Mouse (Mus musculus): ENCODE results near the gene Pip5k1c. TPM values are rescaled to one million over a fixed set of nuclear protein-coding genes. Genes with fewer than 3 reads are reported as not detected.

Gene Pip5k1c
- polyA plus RNA-seq, 1 experiment: 70.7 TPM

DNA sequence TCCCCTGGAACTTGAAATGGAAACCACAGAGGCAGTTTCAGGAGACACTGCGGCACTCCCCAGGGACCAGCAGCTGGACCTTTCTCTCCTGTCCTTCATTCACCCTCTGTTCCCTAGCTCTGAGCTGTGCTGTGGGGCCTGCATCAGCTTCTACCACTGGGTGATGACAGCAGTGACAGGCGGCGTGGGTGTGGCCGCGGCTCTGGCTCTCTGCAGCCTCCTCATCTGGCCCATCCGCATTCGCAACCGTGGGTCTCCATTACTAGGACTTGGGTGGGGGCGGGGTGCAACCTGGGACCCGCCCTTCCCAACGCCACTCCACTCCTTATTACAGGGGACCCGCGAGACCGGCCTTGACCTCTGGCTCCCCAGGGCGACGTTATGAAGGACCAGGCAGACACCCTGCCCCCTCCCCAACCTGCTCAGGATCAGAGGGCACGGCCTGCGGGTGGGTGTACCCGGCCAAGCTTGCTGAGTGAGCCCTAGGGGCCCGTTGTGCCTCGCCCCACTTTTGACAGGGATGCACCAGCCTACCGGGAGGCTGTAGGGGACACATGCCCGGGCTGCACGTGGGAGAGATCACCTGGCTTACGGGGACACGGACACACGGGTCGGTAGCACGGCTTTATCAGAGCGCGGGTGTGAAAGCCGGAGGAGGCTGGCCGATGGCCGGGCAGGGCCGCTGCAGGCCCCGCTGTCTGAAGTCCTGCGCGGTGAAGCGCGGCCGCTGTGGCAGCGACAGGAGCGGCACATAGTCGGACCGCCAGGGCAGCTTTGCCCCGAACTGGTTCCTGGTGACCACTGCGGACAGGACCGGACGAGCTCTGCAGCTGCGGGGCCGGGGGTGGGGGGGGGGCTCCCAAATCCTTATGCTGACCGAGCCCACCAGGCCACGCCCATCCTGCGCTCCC lies 70.9 kb downstream of the Pip5k1c start:
- peaks cover 7% of the 10 kb centered on the region for H3K4me1 ChIP-seq (ENCODE audit: control insufficient read depth, insufficient read depth, low read length)
- no peak overlapping the region for H3K27ac ChIP-seq (ENCODE audit: insufficient read depth, low read depth, low read length)
- 26% methylated on average over 54 of the region's 54 CpGs for WGBS
- H3K36me3 ChIP-seq (ENCODE audit: control insufficient read depth, insufficient read depth, low read length): no peaks in the 10 kb centered on the region
- no peaks in the 10 kb centered on the region for H3K27me3 ChIP-seq (replicated peaks; ENCODE audit: control insufficient read depth, insufficient read depth, low read length)
- peak; percentile 67 for DNase-seq
- peak overlapping the region; percentile 14; the same call in 1 of the 2 replicates for H3K4me3 ChIP-seq (ENCODE audit: insufficient read depth, low read depth, low read length)
- TF ChIP-seq CTCF (conservative IDR thresholded peaks at IDR 0.05; ENCODE audit: insufficient read depth, insufficient read length, low read depth, low read length): no peak
- no peak for TF ChIP-seq POLR2A (IDR thresholded peaks at IDR 0.05; ENCODE audit: low read depth, low read length)

DNA sequence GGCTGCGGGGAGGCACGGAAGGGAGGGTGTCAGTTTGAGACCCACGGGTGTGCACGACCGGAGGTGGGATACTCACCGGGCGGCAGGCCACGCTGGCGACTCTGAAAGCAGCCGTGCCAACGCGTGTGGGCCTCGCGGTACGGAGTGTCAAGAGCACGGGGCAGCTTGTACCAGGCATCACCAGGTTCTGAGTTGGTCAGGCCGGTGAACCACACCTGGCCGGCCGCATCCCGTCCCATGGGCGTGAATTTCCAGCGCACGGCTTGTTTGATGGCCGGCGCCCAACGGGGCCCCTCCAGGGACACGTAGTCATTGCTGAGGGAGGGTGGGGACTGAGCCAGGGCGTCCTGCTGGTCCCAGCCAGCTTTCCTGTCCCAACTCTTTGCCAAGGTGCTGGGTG lies 71.9 kb downstream of the Pip5k1c start:
- H3K36me3 ChIP-seq (ENCODE audit: control insufficient read depth, insufficient read depth, low read length): no peaks in the 10 kb centered on the region
- no peak for TF ChIP-seq CTCF (conservative IDR thresholded peaks at IDR 0.05; ENCODE audit: insufficient read depth, insufficient read length, low read depth, low read length)
- TF ChIP-seq POLR2A (IDR thresholded peaks at IDR 0.05; ENCODE audit: low read depth, low read length): no peak
- no peak for DNase-seq
- WGBS: 27% methylated on average over 28 of the region's 28 CpGs
- no peaks in the 10 kb centered on the region for H3K27me3 ChIP-seq (replicated peaks; ENCODE audit: control insufficient read depth, insufficient read depth, low read length)
- no peak overlapping the region for H3K4me3 ChIP-seq (ENCODE audit: insufficient read depth, low read depth, low read length)
- H3K27ac ChIP-seq (ENCODE audit: insufficient read depth, low read depth, low read length): no peak overlapping the region
- H3K4me1 ChIP-seq (ENCODE audit: control insufficient read depth, insufficient read depth, low read length): peaks cover 5% of the 10 kb centered on the region; the same call in 1 of the 2 replicates

DNA sequence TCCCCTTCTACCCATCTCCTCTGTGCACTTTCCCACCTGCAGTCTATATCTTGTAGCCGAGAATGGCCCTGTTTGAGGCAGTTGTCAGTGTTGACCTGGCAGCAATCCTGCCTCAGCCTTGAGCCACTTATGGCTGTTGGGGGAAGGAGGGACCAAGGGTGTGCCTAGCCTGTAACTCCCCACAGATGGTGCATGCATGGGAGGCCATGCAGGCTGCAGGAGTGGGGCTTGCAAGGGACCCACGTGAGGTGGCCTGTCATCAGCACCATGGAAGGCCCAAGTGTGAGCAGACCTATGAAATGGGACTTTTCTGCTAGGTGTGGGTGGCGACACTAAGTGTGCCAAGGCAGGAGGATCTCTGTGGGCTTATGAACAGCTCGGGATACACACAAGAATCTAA lies 72.3 kb downstream of the Pip5k1c start:
- no peaks in the 10 kb centered on the region for H3K36me3 ChIP-seq (ENCODE audit: control insufficient read depth, insufficient read depth, low read length)

DNA sequence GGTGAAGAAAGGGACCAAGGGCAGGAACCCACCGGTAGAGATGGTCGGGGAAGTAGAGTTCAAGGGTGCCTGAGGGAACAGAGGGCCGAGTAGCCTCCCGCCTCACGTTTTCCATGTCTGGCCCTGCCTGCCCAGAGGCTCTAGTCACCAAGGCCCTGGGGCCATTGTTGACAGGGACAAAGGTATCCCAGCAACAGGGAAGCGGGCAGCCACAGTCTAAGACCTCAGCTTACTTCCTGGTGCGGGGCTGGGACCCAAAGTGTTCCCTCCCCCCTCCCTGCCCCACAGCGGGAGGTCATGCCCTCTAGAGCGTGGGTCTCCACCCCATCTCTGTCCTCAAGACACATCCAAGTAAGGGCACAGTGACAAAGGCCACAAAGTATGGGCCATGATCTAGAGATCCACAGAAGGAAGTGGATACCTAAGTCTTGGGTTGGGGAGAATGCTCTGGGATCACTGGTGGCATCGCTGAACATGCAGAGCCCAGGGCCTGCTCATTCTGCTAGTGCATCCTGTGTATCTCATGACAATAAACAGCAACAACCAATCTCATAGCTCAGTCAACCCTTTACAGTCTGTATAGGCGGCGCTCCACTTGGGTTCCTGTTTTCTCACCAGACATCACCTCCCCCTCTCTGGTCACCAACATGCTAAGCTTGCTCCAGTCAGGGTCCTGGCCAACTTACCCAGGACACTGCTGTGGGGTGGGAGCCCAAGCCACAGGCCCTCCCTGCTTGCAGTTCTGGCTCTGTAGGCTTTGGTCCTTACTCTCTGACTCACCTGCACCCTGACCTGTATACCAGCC lies 73.1 kb downstream of the Pip5k1c start, which contains the start of gene 4930404N11Rik:
Gene 4930404N11Rik (minus strand): TSS at position 145 of the 805 bp plus-strand sequence.
- TF ChIP-seq POLR2A (IDR thresholded peaks at IDR 0.05; ENCODE audit: low read depth, low read length): no peak
- no peak for TF ChIP-seq CTCF (conservative IDR thresholded peaks at IDR 0.05; ENCODE audit: insufficient read depth, insufficient read length, low read depth, low read length)
- 43% methylated on average over 12 of the region's 12 CpGs for WGBS
- H3K4me3 ChIP-seq (ENCODE audit: insufficient read depth, low read depth, low read length): no peak within 1 kb of the TSS
- no peaks in the 10 kb centered on the region for H3K36me3 ChIP-seq (ENCODE audit: control insufficient read depth, insufficient read depth, low read length)
- no peak within 1 kb of the TSS for H3K27ac ChIP-seq (ENCODE audit: insufficient read depth, low read depth, low read length)
- no peaks in the 10 kb centered on the region for H3K27me3 ChIP-seq (replicated peaks; ENCODE audit: control insufficient read depth, insufficient read depth, low read length)
- H3K4me1 ChIP-seq (ENCODE audit: control insufficient read depth, insufficient read depth, low read length): no peaks in the 10 kb centered on the region
- DNase-seq: no peak

More for the DNA sequence above, 72.3 kb downstream of the Pip5k1c start:
- TF ChIP-seq CTCF (conservative IDR thresholded peaks at IDR 0.05; ENCODE audit: insufficient read depth, insufficient read length, low read depth, low read length): no peak
- TF ChIP-seq POLR2A (IDR thresholded peaks at IDR 0.05; ENCODE audit: low read depth, low read length): no peak
- WGBS: 60% methylated on average over 4 of the region's 4 CpGs
- Histone ChIP-seq H3K4me1 (ENCODE audit: control insufficient read depth, insufficient read depth, low read length) (peaks cover 1% of the 10 kb centered on the region; the same call in 1 of the 2 replicates), H3K4me3 (ENCODE audit: insufficient read depth, low read depth, low read length) (no peak overlapping the region), H3K27me3 (replicated peaks; ENCODE audit: control insufficient read depth, insufficient read depth, low read length) (no peaks in the 10 kb centered on the region), H3K27ac (ENCODE audit: insufficient read depth, low read depth, low read length) (no peak overlapping the region)
- DNase-seq: no peak

DNA sequence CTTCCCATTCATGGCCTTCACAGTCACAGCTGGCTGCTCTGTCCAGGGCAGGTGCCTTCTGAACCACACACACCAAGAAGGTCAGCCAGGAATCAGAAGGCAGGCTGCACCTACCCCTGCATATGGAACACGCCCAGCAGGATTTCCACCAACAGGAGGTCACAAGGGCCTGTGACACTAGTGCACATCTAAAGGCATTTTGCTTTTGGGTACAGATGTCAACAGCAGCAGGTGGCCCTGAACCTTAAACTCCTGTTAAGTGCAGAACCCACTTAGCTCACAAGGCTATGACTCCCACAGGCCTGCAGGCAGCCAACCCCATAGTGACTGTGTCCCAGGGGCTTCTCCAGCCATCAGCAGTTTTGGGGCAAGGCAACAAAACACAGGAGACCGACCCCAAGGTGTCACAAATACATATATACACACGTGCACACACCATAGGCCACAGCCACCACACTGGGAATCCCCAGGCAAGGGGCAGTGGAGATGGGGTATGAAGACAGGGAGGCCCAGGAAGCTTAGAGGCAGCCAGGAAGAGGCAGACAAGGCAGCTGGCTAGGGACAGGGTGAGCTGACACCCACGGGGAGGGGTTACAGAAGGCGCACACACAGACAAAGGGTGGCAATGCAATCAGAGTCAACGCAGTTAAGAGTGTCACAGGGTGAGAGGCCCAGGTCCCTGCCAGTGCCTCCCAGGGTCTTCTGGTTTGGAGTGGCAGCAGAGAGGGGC lies 73.9 kb downstream of the Pip5k1c start:
- H3K4me3 ChIP-seq (ENCODE audit: insufficient read depth, low read depth, low read length): no peak overlapping the region
- no peaks in the 10 kb centered on the region for H3K36me3 ChIP-seq (ENCODE audit: control insufficient read depth, insufficient read depth, low read length)
- TF ChIP-seq CTCF (conservative IDR thresholded peaks at IDR 0.05; ENCODE audit: insufficient read depth, insufficient read length, low read depth, low read length) (no peak), POLR2A (IDR thresholded peaks at IDR 0.05; ENCODE audit: low read depth, low read length) (peak; percentile 4)
- H3K27me3 ChIP-seq (replicated peaks; ENCODE audit: control insufficient read depth, insufficient read depth, low read length): no peaks in the 10 kb centered on the region
- no peak overlapping the region for H3K27ac ChIP-seq (ENCODE audit: insufficient read depth, low read depth, low read length)
- DNase-seq: no peak
- H3K4me1 ChIP-seq (ENCODE audit: control insufficient read depth, insufficient read depth, low read length): no peaks in the 10 kb centered on the region
- 69% methylated on average over 6 of the region's 6 CpGs for WGBS

DNA sequence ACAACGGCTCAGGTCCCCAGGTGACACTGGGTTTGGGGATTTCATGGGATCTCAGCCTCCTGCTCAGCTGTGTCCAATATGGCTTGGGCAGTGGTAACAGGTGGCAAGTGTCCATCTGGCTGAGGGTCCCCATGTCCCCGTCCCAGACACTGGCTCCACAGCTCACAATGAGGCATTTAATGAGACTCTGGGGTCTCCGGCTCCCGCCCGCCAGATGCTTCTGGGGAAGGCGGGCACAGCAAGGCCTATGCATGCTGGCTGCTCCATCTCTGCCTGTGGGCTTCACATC lies 74.4 kb downstream of the Pip5k1c start:
- TF ChIP-seq POLR2A (IDR thresholded peaks at IDR 0.05; ENCODE audit: low read depth, low read length): no peak
- TF ChIP-seq CTCF (conservative IDR thresholded peaks at IDR 0.05; ENCODE audit: insufficient read depth, insufficient read length, low read depth, low read length): no peak
- H3K4me3 ChIP-seq (ENCODE audit: insufficient read depth, low read depth, low read length): no peak overlapping the region
- no peaks in the 10 kb centered on the region for H3K27me3 ChIP-seq (replicated peaks; ENCODE audit: control insufficient read depth, insufficient read depth, low read length)
- no peak overlapping the region for H3K27ac ChIP-seq (ENCODE audit: insufficient read depth, low read depth, low read length)
- WGBS: 93% methylated on average over 6 of the region's 6 CpGs
- no peaks in the 10 kb centered on the region for H3K36me3 ChIP-seq (ENCODE audit: control insufficient read depth, insufficient read depth, low read length)
- no peak for DNase-seq
- H3K4me1 ChIP-seq (ENCODE audit: control insufficient read depth, insufficient read depth, low read length): no peaks in the 10 kb centered on the region

Other genes starting within 250 kb of the Pip5k1c start
- gene Sgta, start 232.8 kb upstream of the Pip5k1c start, polyA plus RNA-seq (2012; rRNA removed): 183 and 212 TPM in 2 replicates
- 22.2 and 26.1 TPM in 2 replicates for gene Thop1, start 222.9 kb upstream of the Pip5k1c start, polyA plus RNA-seq (2012; rRNA removed)
- 0.20 and 0.52 TPM in 2 replicates for gene Creb3l3, start 194.1 kb upstream of the Pip5k1c start, polyA plus RNA-seq (2012; rRNA removed)
- 173 and 180 TPM in 2 replicates for gene Map2k2, start 187.0 kb upstream of the Pip5k1c start, polyA plus RNA-seq (2012; rRNA removed)
- 36.0 and 37.1 TPM in 2 replicates for gene Zbtb7a, start 157.7 kb upstream of the Pip5k1c start, polyA plus RNA-seq (2012; rRNA removed)
- gene Pias4, start 125.0 kb upstream of the Pip5k1c start, polyA plus RNA-seq (2012; rRNA removed): 34.6 and 36.8 TPM in 2 replicates
- 1,330 and 1,454 TPM in 2 replicates for gene Eef2, start 116.3 kb upstream of the Pip5k1c start, polyA plus RNA-seq (2012; rRNA removed)
- gene Dapk3, start 110.0 kb upstream of the Pip5k1c start, polyA plus RNA-seq (2012; rRNA removed): 52.9 and 54.0 TPM in 2 replicates
- not detected in 2 replicates for gene 4930442H23Rik, start 109.1 kb upstream of the Pip5k1c start, polyA plus RNA-seq (2012; rRNA removed)
- 0.97 TPM in 1 of 2 replicates, not detected in the other for gene Nmrk2, start 90.9 kb upstream of the Pip5k1c start, polyA plus RNA-seq (2012; rRNA removed)
- gene Atcay, start 62.1 kb upstream of the Pip5k1c start, polyA plus RNA-seq (2012; rRNA removed): 0.05 and 0.39 TPM in 2 replicates
- gene Zfr2, start 59.8 kb upstream of the Pip5k1c start, polyA plus RNA-seq (2012; rRNA removed): 4.6 and 6.0 TPM in 2 replicates
- 0.57 and 1.5 TPM in 2 replicates for gene Matk, start 40.0 kb upstream of the Pip5k1c start, polyA plus RNA-seq (2012; rRNA removed)
- 130 TPM in 2 replicates for gene Mrpl54, start 26.0 kb upstream of the Pip5k1c start, polyA plus RNA-seq (2012; rRNA removed)
- 142 and 147 TPM in 2 replicates for gene Apba3, start 26.0 kb upstream of the Pip5k1c start, polyA plus RNA-seq (2012; rRNA removed)
- 13.2 and 19.0 TPM in 2 replicates for gene Tjp3, start 1.4 kb upstream of the Pip5k1c start, polyA plus RNA-seq (2012; rRNA removed)
- 23.7 and 24.5 TPM in 2 replicates for gene Cactin, start 28.1 kb downstream of the Pip5k1c start, polyA plus RNA-seq (2012; rRNA removed)
- 16.6 and 21.7 TPM in 2 replicates for gene Tbxa2r, start 35.8 kb downstream of the Pip5k1c start, polyA plus RNA-seq (2012; rRNA removed)
- 1.4 and 1.5 TPM in 2 replicates for gene Gipc3, start 50.3 kb downstream of the Pip5k1c start, polyA plus RNA-seq (2012; rRNA removed)
- gene Hmg20b, start 57.5 kb downstream of the Pip5k1c start, polyA plus RNA-seq (2012; rRNA removed): 66.4 and 82.1 TPM in 2 replicates
- gene Mfsd12, start 64.5 kb downstream of the Pip5k1c start, polyA plus RNA-seq (2012; rRNA removed): 23.4 and 28.1 TPM in 2 replicates
- gene 4930404N11Rik, start 72.9 kb downstream of the Pip5k1c start, polyA plus RNA-seq (2012; rRNA removed): 0.16 and 0.61 TPM in 2 replicates
- gene Fzr1, start 85.6 kb downstream of the Pip5k1c start, polyA plus RNA-seq (2012; rRNA removed): 41.1 and 49.8 TPM in 2 replicates
- 60.6 and 79.8 TPM in 2 replicates for gene Dohh, start 91.5 kb downstream of the Pip5k1c start, polyA plus RNA-seq (2012; rRNA removed)
- 2.1 and 2.3 TPM in 2 replicates for gene Gm48551, start 91.5 kb downstream of the Pip5k1c start, polyA plus RNA-seq (2012; rRNA removed)
- gene Gm48552, start 96.0 kb downstream of the Pip5k1c start, polyA plus RNA-seq (2012; rRNA removed): 1.0 and 2.8 TPM in 2 replicates
- 693 and 694 TPM in 2 replicates for gene Smim24, start 100.1 kb downstream of the Pip5k1c start, polyA plus RNA-seq (2012; rRNA removed)
- 64.7 and 82.5 TPM in 2 replicates for gene Nfic, start 162.7 kb downstream of the Pip5k1c start, polyA plus RNA-seq (2012; rRNA removed)
- 0.18 and 0.27 TPM in 2 replicates for gene Celf5, start 189.7 kb downstream of the Pip5k1c start, polyA plus RNA-seq (2012; rRNA removed)
- gene Ncln, start 203.4 kb downstream of the Pip5k1c start, polyA plus RNA-seq (2012; rRNA removed): 148 and 190 TPM in 2 replicates
- gene S1pr4, start 207.2 kb downstream of the Pip5k1c start, polyA plus RNA-seq (2012; rRNA removed): 2.3 and 4.9 TPM in 2 replicates
- 1.7 and 2.1 TPM in 2 replicates for gene Gna15, start 231.3 kb downstream of the Pip5k1c start, polyA plus RNA-seq (2012; rRNA removed)